Mouse (Mus musculus) hindbrain, embryonic 15.5 days (tissue): ENCODE measurements at regions not wholly inside any gene's neighbourhood (a gene's known extent, or its start where the extent isn't known, plus 50 kb on each side); places are given as distances from the start of the nearest gene placed in this dataset.

Source experiments
- ATAC-seq: fragments of 200-750 bp; cut with Nextera tagmentation; 2 replicates; pipeline ENCODE4 v1.8.0; 2017; ENCODE audit warnings: low read depth, moderate number of reproducible peaks, moderate TSS enrichment; ENCODE audit not compliant: low FRiP score
- H3K27ac ChIP-seq: fragments of 300-500 bp; sonication (generic); replicated peaks from 2 replicates; pipeline ENCODE4 v1.5.1; 2015; ENCODE audit warnings: mild to moderate bottlenecking, inconsistent platforms
- H3K27me3 ChIP-seq: fragments of 300-500 bp; sonication (generic); 2 replicates; pipeline ENCODE4 v1.6.1; 2015; ENCODE audit warnings: control low read depth, inconsistent platforms
- H3K36me3 ChIP-seq: fragments of 300-500 bp; sonication (generic); 2 replicates; pipeline ENCODE4 v1.6.1; 2015; ENCODE audit warnings: control low read depth, inconsistent platforms
- H3K4me1 ChIP-seq: fragments of 300-500 bp; sonication (generic); replicated peaks from 2 replicates; pipeline ENCODE4 v1.6.1; 2015; ENCODE audit warnings: control low read depth, inconsistent platforms
- H3K4me2 ChIP-seq: fragments of 300-500 bp; sonication (generic); 2 replicates; pipeline ENCODE4 v1.6.1; 2015; ENCODE audit warnings: moderate library complexity, mild to moderate bottlenecking, inconsistent platforms
- H3K4me3 ChIP-seq: fragments of 300-500 bp; sonication (generic); 2 replicates; pipeline ENCODE4 v1.5.1; 2015; ENCODE audit warnings: mild to moderate bottlenecking, inconsistent platforms
- H3K9ac ChIP-seq: fragments of 300-500 bp; sonication (generic); 2 replicates; pipeline ENCODE4 v1.6.1; 2015; ENCODE audit warnings: inconsistent platforms
- H3K9me3 ChIP-seq: fragments of 300-500 bp; sonication (generic); 2 replicates; pipeline ENCODE4 v1.6.1; 2016; ENCODE audit warnings: control low read depth, inconsistent platforms
- WGBS: fragments of 180-500 bp; shearing (Covaris S2); methylation state at CpG from one replicate; pipeline ENCODE4 v1.1.7; 2015; 5-methylcytosine and 5-hydroxymethylcytosine counted together

DNA sequence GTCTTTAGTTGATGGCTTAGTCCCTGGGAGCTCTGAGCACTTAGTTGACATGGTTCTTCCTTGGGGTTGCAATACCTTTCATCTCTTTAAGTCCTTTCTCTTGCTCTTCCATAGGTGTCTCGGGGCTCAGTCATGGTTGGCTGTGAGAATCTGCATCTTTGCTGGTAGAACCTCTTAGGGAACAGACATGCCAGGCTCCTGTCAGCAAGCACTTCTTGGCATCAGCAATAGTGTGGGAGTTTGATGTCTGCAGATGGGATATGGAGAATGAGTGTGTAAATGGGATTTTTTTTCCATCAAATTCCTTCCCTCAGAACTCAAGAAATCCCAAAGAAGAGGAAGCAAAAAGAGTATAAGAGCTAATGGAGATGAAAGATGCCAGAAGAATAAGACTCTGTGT, 1975.9 kb upstream of the Gm12353 start:
- ATAC-seq: no peak
- Histone ChIP-seq H3K27me3 (no peaks in the 10 kb centered on the region), H3K9me3 (no peaks in the 10 kb centered on the region), H3K36me3 (no peaks in the 10 kb centered on the region), H3K9ac (no peak overlapping the region), H3K4me1 (no peaks in the 10 kb centered on the region), H3K27ac (no peak overlapping the region), H3K4me3 (no peak overlapping the region), H3K4me2 (no peak overlapping the region)
- 80% methylated on average over 1 of the region's 1 CpGs for WGBS

- Histone ChIP-seq H3K4me3 (no peak overlapping the region), H3K27me3 (no peaks in the 10 kb centered on the region), H3K36me3 (no peaks in the 10 kb centered on the region), H3K4me2 (no peak overlapping the region), H3K4me1 (no peaks in the 10 kb centered on the region), H3K9me3 (no peaks in the 10 kb centered on the region), H3K9ac (no peak overlapping the region), H3K27ac (no peak overlapping the region)
- peak; percentile 45; the same call in 1 of the 2 replicates for ATAC-seq
- WGBS: 65% methylated on average over 5 of the region's 5 CpGs
These were observed 1969.4 kb upstream of the Gm12353 start for GRCm38 (mm10) chr4:17635549-17636530.

DNA sequence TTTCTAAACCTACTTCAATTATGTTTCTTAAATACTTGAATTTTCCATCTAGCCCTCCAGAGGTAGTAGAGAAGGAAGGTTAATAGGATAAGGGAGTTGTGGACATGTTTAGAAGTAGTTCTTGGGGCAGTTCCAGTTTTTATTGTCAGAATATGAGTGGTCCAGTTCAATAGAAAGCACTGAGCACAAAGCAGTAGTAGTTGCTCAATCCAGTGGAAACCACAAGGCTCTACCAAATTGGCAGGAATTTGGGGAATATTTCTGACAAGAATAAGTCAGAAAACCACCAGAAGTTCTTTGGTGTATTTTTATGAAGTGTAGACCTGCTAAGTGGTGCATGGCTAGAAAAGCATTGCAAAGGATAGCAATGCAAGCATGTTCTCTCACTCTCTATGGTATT, 1958.5 kb upstream of the Gm12353 start:
- no peak for ATAC-seq
- Histone ChIP-seq H3K36me3 (no peaks in the 10 kb centered on the region), H3K4me2 (no peak overlapping the region)

DNA sequence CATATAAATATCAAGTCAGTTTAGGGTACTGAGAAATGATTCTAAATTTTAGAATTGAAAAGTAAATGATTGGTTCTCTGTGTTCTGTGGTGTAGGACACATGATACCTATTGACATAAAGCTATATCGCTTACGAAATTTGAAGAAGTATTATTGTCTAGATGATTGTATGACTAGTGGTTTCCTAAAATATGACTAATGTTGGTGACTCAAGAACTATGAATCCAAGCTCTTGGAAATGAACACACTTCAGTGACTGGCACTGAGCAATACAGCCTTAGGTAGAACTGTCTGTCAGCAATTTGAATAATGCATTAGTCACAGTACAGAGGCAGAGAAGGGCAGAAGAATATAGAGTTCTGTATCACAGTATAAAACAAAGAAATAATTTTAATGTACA, 1955.9 kb upstream of the Gm12353 start:
- no peaks in the 10 kb centered on the region for H3K36me3 ChIP-seq
- no peaks in the 10 kb centered on the region for H3K4me1 ChIP-seq
- H3K9ac ChIP-seq: no peak overlapping the region
- no peak overlapping the region for H3K4me2 ChIP-seq
- H3K9me3 ChIP-seq: no peaks in the 10 kb centered on the region
- ATAC-seq: no peak
- WGBS: 93% methylated on average over 2 of the region's 2 CpGs
- no peaks in the 10 kb centered on the region for H3K27me3 ChIP-seq
- no peak overlapping the region for H3K27ac ChIP-seq
- H3K4me3 ChIP-seq: no peak overlapping the region

More for the DNA sequence above, 1958.5 kb upstream of the Gm12353 start:
- Histone ChIP-seq H3K9ac (no peak overlapping the region), H3K9me3 (no peaks in the 10 kb centered on the region), H3K4me3 (no peak overlapping the region), H3K4me1 (no peaks in the 10 kb centered on the region), H3K27ac (no peak overlapping the region), H3K27me3 (no peaks in the 10 kb centered on the region)

- no peaks in the 10 kb centered on the region for H3K36me3 ChIP-seq
- no peaks in the 10 kb centered on the region for H3K4me1 ChIP-seq
- no peak overlapping the region for H3K4me2 ChIP-seq
- H3K9ac ChIP-seq: no peak overlapping the region
- H3K9me3 ChIP-seq: no peaks in the 10 kb centered on the region
- ATAC-seq: no peak
- H3K27me3 ChIP-seq: no peaks in the 10 kb centered on the region
- H3K4me3 ChIP-seq: no peak overlapping the region
- H3K27ac ChIP-seq: no peak overlapping the region
These were observed 1951.7 kb upstream of the Gm12353 start for GRCm38 (mm10) chr4:17653551-17653950.

DNA sequence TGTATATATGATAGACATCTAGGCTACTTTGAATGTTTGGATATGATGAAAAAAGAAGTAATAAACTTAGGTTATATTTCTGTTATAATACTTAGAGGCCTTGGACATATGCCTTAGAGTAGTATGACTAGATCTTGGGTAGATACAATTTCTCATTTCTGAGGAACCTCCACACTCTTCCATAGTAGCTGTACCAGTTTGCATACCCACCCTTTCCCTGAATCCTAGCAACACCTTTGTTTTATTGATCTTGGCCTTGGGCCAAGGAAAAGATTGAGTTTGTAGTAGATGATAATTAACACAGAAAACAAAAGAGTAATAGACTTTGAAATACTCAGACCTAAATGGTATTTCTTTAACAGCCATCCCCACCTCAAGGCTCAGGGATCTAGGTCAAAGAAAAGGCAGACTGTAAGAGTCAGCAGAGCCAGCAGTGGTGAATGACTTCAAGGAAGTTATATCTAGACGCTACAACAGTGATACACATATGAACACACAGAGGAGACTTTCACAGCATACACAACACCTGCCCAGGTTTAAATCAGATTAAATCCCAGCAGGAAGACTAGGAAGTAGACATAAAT, 1937.9 kb upstream of the Gm12353 start:
- no peaks in the 10 kb centered on the region for H3K9me3 ChIP-seq
- no peak overlapping the region for H3K27ac ChIP-seq
- H3K27me3 ChIP-seq: no peaks in the 10 kb centered on the region
- no peak overlapping the region for H3K4me2 ChIP-seq
- no peaks in the 10 kb centered on the region for H3K36me3 ChIP-seq
- H3K4me3 ChIP-seq: no peak overlapping the region
- whole genome bisulfite sequencing: 100% methylated on average over 1 of the region's 1 CpGs
- ATAC-seq: no peak
- no peaks in the 10 kb centered on the region for H3K4me1 ChIP-seq
- H3K9ac ChIP-seq: no peak overlapping the region
